Mouse (Mus musculus): ENCODE results near the gene Gm42674. TPM values are rescaled to one million over a fixed set of nuclear protein-coding genes. Genes with fewer than 3 reads are reported as not detected.

Gm42674 gene
- polyA plus RNA-seq, 1 experiment from 2014 or later = not detected

GRCm38 (mm10) chr3:90600458-90601195, 1.1 kb upstream of the Gm42674 start:
- Histone ChIP-seq H3K4me3 (replicated peaks; ENCODE audit: low read depth, low read length) (no peak overlapping the region), H3K36me3 (ENCODE audit: insufficient read depth, low read length) (no peaks in the 10 kb centered on the region), H3K9me3 (replicated peaks; ENCODE audit: low read length) (no peaks in the 10 kb centered on the region), H3K27me3 (ENCODE audit: insufficient read depth, low read length) (no peaks in the 10 kb centered on the region), H3K4me2 (ENCODE audit: low read length) (no peak overlapping the region), H3K9ac (ENCODE audit: low read depth, low read length) (no peak overlapping the region), H3K27ac (no peak overlapping the region), H3K4me1 (replicated peaks; ENCODE audit: insufficient read depth, low read length) (peaks cover 3% of the 10 kb centered on the region; the same call in 1 of the 2 replicates)
- ATAC-seq (replicated peaks; ENCODE audit: low FRiP score, low read depth) = no peak
- DNase-seq (ENCODE audit: low spot score) = no peak
- TF ChIP-seq CTCF (IDR thresholded peaks at IDR 0.05; ENCODE audit: low read depth) = no peak
- WGBS = 81% methylated on average over 8 of the region's 8 CpGs

- Histone ChIP-seq H3K36me3 (ENCODE audit: insufficient read depth, low read length) (no peaks in the 10 kb centered on the region), H3K27me3 (ENCODE audit: insufficient read depth, low read length) (no peaks in the 10 kb centered on the region), H3K4me1 (replicated peaks; ENCODE audit: insufficient read depth, low read length) (peaks cover 3% of the 10 kb centered on the region; the same call in 1 of the 2 replicates), H3K4me2 (ENCODE audit: low read length) (no peak within 1 kb of the TSS), H3K9ac (ENCODE audit: low read depth, low read length) (no peak within 1 kb of the TSS), H3K4me3 (replicated peaks; ENCODE audit: low read depth, low read length) (no peak within 1 kb of the TSS), H3K27ac (peak within 1 kb of the TSS; percentile 55; the same call in 1 of the 2 replicates), H3K9me3 (replicated peaks; ENCODE audit: low read length) (no peaks in the 10 kb centered on the region)
- peak; percentile 53 for DNase-seq (ENCODE audit: low spot score)
- 48% methylated on average over 3 of the region's 3 CpGs for WGBS
- ATAC-seq (replicated peaks; ENCODE audit: low FRiP score, low read depth) = no peak
- no peak for TF ChIP-seq CTCF (IDR thresholded peaks at IDR 0.05; ENCODE audit: low read depth)
These were observed 1.9 kb downstream of the Gm42674 start, which contains the start of gene S100a4 for GRCm38 (mm10) chr3:90603623-90604022. Gene S100a4 (plus strand): TSS chr3:90603771.

- 30% methylated on average over 4 of the region's 4 CpGs for WGBS
- Histone ChIP-seq H3K9me3 (replicated peaks; ENCODE audit: low read length) (no peaks in the 10 kb centered on the region), H3K27me3 (ENCODE audit: insufficient read depth, low read length) (no peaks in the 10 kb centered on the region), H3K36me3 (ENCODE audit: insufficient read depth, low read length) (no peaks in the 10 kb centered on the region), H3K4me2 (ENCODE audit: low read length) (no peak overlapping the region), H3K27ac (peak overlapping the region; percentile 55; the same call in 1 of the 2 replicates), H3K9ac (ENCODE audit: low read depth, low read length) (no peak overlapping the region), H3K4me3 (replicated peaks; ENCODE audit: low read depth, low read length) (no peak overlapping the region), H3K4me1 (replicated peaks; ENCODE audit: insufficient read depth, low read length) (peaks cover 3% of the 10 kb centered on the region; the same call in 1 of the 2 replicates)
- ATAC-seq (replicated peaks; ENCODE audit: low FRiP score, low read depth) (no peak; the same call in 1 of the 2 replicates), DNase-seq (ENCODE audit: low spot score) (peak; percentile 84)
- no peak for TF ChIP-seq CTCF (IDR thresholded peaks at IDR 0.05; ENCODE audit: low read depth)
These were observed 2.7 kb downstream of the Gm42674 start for GRCm38 (mm10) chr3:90604416-90604815.

GRCm38 (mm10) chr3:90605049-90605448, 3.3 kb downstream of the Gm42674 start:
- peaks cover 3% of the 10 kb centered on the region; the same call in 1 of the 2 replicates for H3K4me1 ChIP-seq (replicated peaks; ENCODE audit: insufficient read depth, low read length)
- H3K9ac ChIP-seq (ENCODE audit: low read depth, low read length) = no peak overlapping the region
- no peak for ATAC-seq (replicated peaks; ENCODE audit: low FRiP score, low read depth)
- TF ChIP-seq CTCF (IDR thresholded peaks at IDR 0.05; ENCODE audit: low read depth) = no peak
- 79% methylated on average over 3 of the region's 3 CpGs for WGBS
- no peaks in the 10 kb centered on the region for H3K9me3 ChIP-seq (replicated peaks; ENCODE audit: low read length)
- H3K36me3 ChIP-seq (ENCODE audit: insufficient read depth, low read length) = no peaks in the 10 kb centered on the region
- H3K27me3 ChIP-seq (ENCODE audit: insufficient read depth, low read length) = no peaks in the 10 kb centered on the region
- H3K4me2 ChIP-seq (ENCODE audit: low read length) = no peak overlapping the region
- no peak overlapping the region for H3K4me3 ChIP-seq (replicated peaks; ENCODE audit: low read depth, low read length)
- DNase-seq (ENCODE audit: low spot score) = no peak
- H3K27ac ChIP-seq = peak overlapping the region; percentile 55; the same call in 1 of the 2 replicates

GRCm38 (mm10) chr3:90605736-90606135, 4.0 kb downstream of the Gm42674 start:
- Histone ChIP-seq H3K4me1 (replicated peaks; ENCODE audit: insufficient read depth, low read length) (peaks cover 3% of the 10 kb centered on the region; the same call in 1 of the 2 replicates), H3K36me3 (ENCODE audit: insufficient read depth, low read length) (no peaks in the 10 kb centered on the region), H3K27ac (0 out of 2 replicates have a peak overlapping the region, but pooled peaks have one; percentile 21), H3K9me3 (replicated peaks; ENCODE audit: low read length) (no peaks in the 10 kb centered on the region), H3K4me2 (ENCODE audit: low read length) (no peak overlapping the region), H3K4me3 (replicated peaks; ENCODE audit: low read depth, low read length) (no peak overlapping the region), H3K9ac (ENCODE audit: low read depth, low read length) (no peak overlapping the region), H3K27me3 (ENCODE audit: insufficient read depth, low read length) (no peaks in the 10 kb centered on the region)
- no peak for TF ChIP-seq CTCF (IDR thresholded peaks at IDR 0.05; ENCODE audit: low read depth)
- ATAC-seq (replicated peaks; ENCODE audit: low FRiP score, low read depth) = no peak
- no peak for DNase-seq (ENCODE audit: low spot score)
- 80% methylated on average over 2 of the region's 2 CpGs for WGBS

GRCm38 (mm10) chr3:90606185-90606584, 4.5 kb downstream of the Gm42674 start:
- DNase-seq (ENCODE audit: low spot score) (peak; percentile 83), ATAC-seq (replicated peaks; ENCODE audit: low FRiP score, low read depth) (no peak)
- Histone ChIP-seq H3K27me3 (ENCODE audit: insufficient read depth, low read length) (no peaks in the 10 kb centered on the region), H3K36me3 (ENCODE audit: insufficient read depth, low read length) (no peaks in the 10 kb centered on the region), H3K27ac (0 out of 2 replicates have a peak overlapping the region, but pooled peaks have one; percentile 21), H3K4me1 (replicated peaks; ENCODE audit: insufficient read depth, low read length) (peaks cover 3% of the 10 kb centered on the region; the same call in 1 of the 2 replicates), H3K9ac (ENCODE audit: low read depth, low read length) (no peak overlapping the region), H3K4me2 (ENCODE audit: low read length) (no peak overlapping the region), H3K4me3 (replicated peaks; ENCODE audit: low read depth, low read length) (no peak overlapping the region), H3K9me3 (replicated peaks; ENCODE audit: low read length) (no peaks in the 10 kb centered on the region)
- no peak for TF ChIP-seq CTCF (IDR thresholded peaks at IDR 0.05; ENCODE audit: low read depth)
- WGBS = 72% methylated on average over 6 of the region's 6 CpGs

All from kidney, postnatal 0 days (tissue).